Mouse (Mus musculus) urinary bladder, postnatal 4 days (tissue): ENCODE data around the gene I830077J02Rik.

Experiments
- DNase-seq, 2 experiments: peaks; one replicate each; pipeline ENCODE4 v3.0.0; 2021 to 2022; ENCODE audit warnings: low spot score in 2 of 2

The I830077J02Rik gene

GRCm38 (mm10) chr3:105918355-105918745 lies 14.1 kb downstream of the I830077J02Rik start:
- DNase-seq = no peak

GRCm38 (mm10) chr3:105917656-105918354 lies 14.7 kb downstream of the I830077J02Rik start:
- DNase-seq = no peak

GRCm38 (mm10) chr3:105916455-105916854 lies 16.0 kb downstream of the I830077J02Rik start:
- peak in 1 of 2 experiments; percentile 6 for DNase-seq

DNA sequence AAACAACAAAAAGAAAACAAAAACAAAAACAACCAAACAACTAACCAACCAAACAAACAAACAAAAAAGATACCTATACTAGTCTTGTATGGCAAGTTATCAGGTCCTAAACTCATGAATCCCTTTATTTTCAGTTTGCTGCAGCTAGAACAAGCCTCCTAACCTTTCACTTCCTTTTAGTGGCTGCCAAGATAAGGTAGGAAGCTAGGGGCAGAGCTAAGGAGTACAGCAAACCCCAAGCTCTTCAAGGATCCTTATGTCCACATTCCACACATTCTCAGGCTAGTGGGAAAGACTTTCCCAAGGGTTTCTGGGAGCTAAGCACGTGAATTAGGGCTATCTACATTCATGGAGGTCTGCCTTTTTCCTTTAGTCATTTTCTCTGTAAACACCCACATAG lies 17.2 kb downstream of the I830077J02Rik start:
- no peak for DNase-seq

DNA sequence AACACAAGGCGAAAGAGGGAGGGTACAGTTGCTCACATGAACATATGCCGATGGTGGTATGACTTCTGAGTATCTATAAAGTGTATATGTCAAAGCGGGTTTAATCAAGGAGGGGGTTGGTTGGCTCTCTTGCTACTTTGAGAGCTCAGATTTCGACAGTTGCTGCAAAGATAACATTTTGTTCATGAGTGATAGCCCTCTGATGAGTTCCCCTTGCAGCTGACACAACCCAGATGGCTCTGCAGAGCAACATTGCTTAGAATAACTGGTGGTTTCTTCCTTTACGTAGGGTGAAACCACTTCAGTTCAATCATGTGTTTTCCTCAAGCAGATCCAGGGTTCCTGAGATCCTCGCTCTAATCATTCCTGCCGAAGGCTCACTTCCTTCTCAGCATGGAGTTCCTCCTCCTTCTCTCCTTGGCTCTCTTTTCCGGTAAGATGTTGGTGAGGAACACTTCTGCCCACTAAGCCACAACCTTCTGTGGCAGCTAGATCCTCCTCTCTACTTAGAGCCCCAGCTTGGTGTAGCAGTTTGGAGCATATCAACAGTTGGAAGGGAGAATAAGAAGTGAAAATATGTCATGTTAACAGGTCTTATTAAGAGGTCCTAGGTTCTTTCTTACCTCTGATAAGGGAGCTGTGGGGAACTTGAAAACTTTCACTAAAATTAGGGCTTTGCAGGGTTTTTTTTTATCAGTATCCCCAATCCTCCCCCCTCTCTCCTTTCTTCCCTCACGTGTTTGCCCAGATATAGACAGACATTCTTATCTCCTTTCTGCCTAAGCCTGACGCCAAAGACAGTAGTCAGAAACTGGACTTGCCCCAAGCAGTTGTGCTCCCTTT lies 18.4 kb downstream of the I830077J02Rik start:
- DNase-seq = peak in 1 of 2 experiments; percentile 9

GRCm38 (mm10) chr3:105912097-105912880 lies 20.2 kb downstream of the I830077J02Rik start:
- no peak for DNase-seq

DNA sequence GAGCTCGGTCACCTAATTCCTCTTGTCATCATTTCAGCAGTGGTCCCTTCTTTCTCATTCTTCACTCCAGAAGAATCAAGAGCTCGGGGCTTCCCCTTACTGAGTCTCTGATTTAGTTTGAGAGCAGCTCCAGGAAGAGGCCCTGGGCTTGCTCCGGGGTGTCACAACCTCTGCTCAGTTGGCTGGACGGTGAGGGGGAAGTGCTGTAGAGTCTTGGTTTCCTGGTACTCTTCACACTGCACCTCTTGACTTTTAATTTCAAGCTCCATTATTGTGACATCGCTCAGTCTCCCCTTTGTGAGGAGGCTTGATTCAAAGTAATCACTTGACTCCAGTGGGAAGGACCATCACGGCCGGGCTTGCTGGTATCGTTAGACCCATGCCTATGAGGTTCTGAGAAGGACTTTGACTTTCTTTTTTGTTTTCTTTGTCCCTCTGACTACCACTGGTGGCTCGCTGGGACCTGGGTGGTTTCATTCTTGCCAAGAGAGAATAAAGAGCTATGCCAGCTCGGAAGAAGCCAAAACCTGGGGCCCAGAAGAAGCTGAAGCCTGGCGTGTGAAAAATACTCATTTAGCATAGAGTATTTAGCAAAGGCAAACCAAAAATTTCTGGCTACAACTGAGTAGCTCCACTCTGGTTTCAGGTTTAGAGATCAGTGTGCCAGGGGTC lies 21.8 kb downstream of the I830077J02Rik start:
- DNase-seq = no peak

- no peak for DNase-seq
Observed at GRCm38 (mm10) chr3:105908976-105909375, 23.5 kb downstream of the I830077J02Rik start.

- DNase-seq = no peak
Observed at GRCm38 (mm10) chr3:105907956-105908655, 24.4 kb downstream of the I830077J02Rik start.

GRCm38 (mm10) chr3:105904721-105905120 lies 27.7 kb downstream of the I830077J02Rik start:
- no peak for DNase-seq

DNA sequence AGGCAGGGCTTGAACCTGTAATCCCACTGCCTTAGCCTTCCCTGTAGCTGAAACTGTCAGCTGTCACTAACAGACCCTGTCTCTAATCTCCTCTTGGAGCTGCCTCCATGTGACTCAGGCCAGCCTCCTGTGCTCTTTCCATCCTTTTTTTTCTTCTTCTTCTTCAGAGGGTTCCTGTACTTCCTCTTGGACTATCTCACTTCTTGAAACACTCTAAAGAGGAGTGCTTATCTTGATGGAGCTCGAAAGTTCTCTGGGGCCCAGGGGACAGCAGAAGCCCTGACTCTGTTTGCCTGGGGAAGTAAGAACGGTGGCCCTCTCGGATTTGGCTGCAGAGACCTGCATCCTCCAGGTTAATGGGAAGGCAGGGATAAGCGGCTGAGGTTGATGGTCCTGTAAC lies 28.3 kb downstream of the I830077J02Rik start:
- DNase-seq = no peak

- DNase-seq = no peak
Observed at GRCm38 (mm10) chr3:105901468-105901867, 31.0 kb downstream of the I830077J02Rik start.

DNA sequence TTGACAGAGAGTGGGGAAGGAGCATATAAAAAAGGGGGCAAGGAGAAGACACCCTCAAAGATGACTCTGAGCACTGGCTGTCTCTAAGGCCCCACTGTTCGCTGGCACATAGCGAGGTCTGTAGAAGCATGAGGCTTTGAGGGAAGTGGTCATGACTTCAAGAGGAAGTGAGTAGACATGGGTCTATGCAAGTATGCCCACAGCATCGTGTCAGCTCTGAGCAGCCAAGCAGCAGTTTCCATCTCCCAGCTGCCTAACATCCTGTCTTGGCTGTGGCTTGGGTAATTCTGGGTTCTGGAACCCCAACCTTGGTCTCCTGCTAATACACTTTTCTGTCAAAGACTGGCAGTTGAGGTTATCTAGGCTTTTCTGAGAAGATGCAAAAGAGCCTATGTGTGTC lies 31.7 kb downstream of the I830077J02Rik start:
- DNase-seq = peak in 1 of 2 experiments; percentile 43

DNA sequence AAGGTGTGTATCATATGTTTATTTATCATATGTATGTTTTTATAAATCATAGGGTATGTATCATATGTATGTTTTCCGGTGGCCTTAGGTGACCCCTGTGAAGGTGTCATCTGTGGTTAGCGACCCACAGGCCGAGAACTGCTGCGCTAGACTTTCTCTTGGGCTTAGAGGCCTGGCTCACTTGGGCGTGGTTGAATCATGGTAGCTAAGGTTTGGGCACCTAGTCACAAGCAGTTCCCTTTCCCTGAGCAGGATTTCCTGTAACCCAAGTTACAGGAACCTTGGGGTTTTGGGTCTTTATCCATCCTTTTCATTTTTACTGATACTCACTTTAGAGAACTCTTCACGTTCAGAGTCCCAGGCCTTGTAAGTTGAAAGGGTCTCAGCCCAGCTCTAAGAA lies 32.2 kb downstream of the I830077J02Rik start:
- no peak for DNase-seq

DNA sequence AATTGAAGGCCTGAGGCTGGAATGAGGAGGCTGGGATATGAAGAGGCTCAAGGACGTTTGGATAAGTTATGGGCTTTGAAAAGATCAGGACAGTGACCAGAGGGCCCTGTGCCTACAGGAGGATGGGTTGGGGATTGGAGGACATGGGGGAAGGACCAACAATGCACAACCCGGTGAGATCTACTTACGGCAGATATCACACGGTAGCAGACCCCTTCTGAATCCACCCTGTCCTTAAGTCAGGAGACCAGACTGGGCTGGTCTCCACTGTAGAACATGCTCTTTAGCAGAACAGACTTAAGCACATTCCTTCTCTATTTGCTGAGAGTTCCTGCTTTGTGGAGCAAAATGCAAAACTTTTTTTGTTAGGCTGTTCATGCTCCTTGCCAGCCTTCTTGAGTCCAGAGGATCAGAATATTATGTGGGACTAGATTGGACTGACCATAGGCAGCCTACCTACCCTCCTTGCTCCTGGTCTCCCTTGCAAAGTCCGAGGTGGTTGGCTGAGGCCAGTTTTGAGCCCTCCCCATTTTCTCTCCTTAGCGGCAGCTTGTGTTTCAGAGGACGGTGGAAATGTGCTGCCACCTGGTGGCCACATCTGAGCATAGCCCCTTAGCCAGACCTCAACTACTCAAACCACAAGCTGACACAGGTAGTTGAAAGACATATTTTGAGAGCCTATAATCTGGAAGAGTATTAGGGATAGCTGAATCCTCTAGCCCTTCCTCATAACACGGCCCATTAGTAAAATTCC lies 32.9 kb downstream of the I830077J02Rik start:
- DNase-seq = peak; percentile 75 to 84

GRCm38 (mm10) chr3:105898861-105899260 lies 33.6 kb downstream of the I830077J02Rik start:
- DNase-seq = peak in 1 of 2 experiments; percentile 25

DNA sequence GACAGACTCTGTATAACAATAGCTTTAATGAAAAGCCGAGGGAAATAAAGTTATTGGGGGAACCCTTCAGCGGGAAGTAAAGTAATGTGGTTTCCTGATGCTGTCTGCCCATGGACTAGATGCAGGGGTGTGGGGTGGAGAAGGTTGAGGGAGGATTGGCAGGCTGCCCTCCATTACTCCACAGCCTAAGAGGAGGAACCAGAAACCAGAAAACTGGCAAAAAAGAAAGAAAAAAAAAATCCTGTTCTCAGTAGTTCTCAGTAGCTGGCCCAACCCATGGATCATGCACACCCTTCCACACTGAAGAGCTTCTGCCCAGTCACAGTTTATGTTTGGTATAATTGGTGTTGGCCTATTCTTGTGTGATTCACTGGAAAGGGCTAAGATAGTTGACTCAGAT lies 34.1 kb downstream of the I830077J02Rik start:
- peak in 1 of 2 experiments; percentile 53 for DNase-seq

- peak in 1 of 2 experiments; percentile 20 for DNase-seq
Observed at GRCm38 (mm10) chr3:105896811-105897210, 35.7 kb downstream of the I830077J02Rik start.

- DNase-seq = peak; percentile 88 to 96
Observed at GRCm38 (mm10) chr3:105894601-105895592, 37.6 kb downstream of the I830077J02Rik start.
